Mouse (Mus musculus) ovary, adult 2 months (tissue): ENCODE results near the gene Crxos. TPM values are rescaled to one million over a fixed set of nuclear protein-coding genes. Genes with fewer than 3 reads are reported as not detected.

Experiments
- polyA plus RNA-seq: library from polyadenylated mRNA; depleted of rRNA; stranded (reverse); fragments of >200 nt; gene quantifications from 2 replicates; pipeline ENCODE4 v1.2.3, GENCODE M21; 2012; rRNA removed

Crxos gene
- not detected in 2 replicates for polyA plus RNA-seq

DNA sequence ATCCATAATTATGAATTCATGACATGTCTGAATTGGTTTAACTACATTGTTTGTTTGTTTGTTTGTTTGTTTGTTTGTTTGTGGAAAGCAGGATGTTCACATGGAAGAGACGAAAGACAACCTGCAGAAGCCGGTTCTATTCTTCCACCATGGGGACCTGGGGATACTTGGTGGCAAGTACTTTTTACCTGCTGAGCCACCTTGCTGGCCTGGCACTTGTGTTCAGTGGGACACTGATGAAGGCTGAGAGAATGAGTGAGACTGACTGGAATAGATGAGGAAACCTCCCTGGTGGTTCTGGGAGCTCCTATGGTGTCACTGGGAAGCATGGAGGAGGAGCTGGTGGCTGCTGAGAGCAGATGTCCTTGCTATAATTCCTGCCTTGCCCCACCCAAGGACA is at the start of gene Crxos:
Gene Crxos (plus strand): TSS at position 301 of the 400 bp plus-strand sequence.

GRCm38 (mm10) chr7:15839578-15839977 is 42.8 kb upstream of the Crxos start, which contains the start of gene Obox6:
Obox6 (minus strand) TSS chr7:15839678.

DNA sequence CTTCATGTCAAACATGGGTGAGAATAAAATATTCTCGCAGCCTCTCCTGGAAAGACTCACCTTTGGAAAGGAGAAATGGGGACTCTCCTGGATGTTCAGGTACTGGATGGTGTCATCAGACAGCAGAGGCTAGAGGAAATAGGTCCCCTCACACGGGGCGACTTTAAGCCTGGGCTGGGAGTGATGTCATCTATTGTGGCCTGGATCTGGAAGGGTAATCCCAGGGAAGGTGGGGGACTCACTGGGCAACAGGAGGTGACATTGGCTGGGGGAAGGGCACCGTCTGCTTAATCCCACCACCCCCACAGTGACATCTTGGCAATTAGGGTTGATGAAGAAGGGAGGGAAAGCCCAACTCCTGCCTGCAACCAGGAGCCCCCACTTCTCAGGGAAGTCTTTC is 2.7 kb upstream of the Crxos start, which contains the start of gene Crx:
Gene Crx (minus strand): TSS at position 213 of the 400 bp plus-strand sequence.

GRCm38 (mm10) chr7:15922220-15922773 is 39.9 kb downstream of the Crxos start, which contains the start of gene Selenow:
Selenow (minus strand) TSS chr7:15922402.

GRCm38 (mm10) chr7:15945721-15946536 is 63.5 kb downstream of the Crxos start, which contains the start of gene Nop53:
Nop53 (minus strand) TSS chr7:15946074.

Other genes with a start within 250 kb of the Crxos start
- not detected in 2 replicates for gene Obox3, start 242.7 kb upstream of the Crxos start, polyA plus RNA-seq
- 3.7 and 3.9 TPM in 2 replicates for gene Obox5, start 132.5 kb upstream of the Crxos start, polyA plus RNA-seq
- not detected in 2 replicates for gene Obox6, start 42.9 kb upstream of the Crxos start, polyA plus RNA-seq
- gene Crx, start 2.6 kb upstream of the Crxos start, polyA plus RNA-seq: not detected in 2 replicates
- 354 and 438 TPM in 2 replicates for gene Selenow, start 39.8 kb downstream of the Crxos start, polyA plus RNA-seq
- gene Nop53, start 63.5 kb downstream of the Crxos start, polyA plus RNA-seq: 207 and 250 TPM in 2 replicates
- gene Ehd2, start 85.0 kb downstream of the Crxos start, polyA plus RNA-seq: 92.0 and 104 TPM in 2 replicates
- 13.5 and 17.0 TPM in 2 replicates for gene Bicra, start 165.3 kb downstream of the Crxos start, polyA plus RNA-seq
- gene Zfp541, start 179.2 kb downstream of the Crxos start, polyA plus RNA-seq: 0.29 and 0.33 TPM in 2 replicates
- 244 and 259 TPM in 2 replicates for gene Napa, start 215.8 kb downstream of the Crxos start, polyA plus RNA-seq
- gene Kptn, start 237.3 kb downstream of the Crxos start, polyA plus RNA-seq: 37.2 and 41.3 TPM in 2 replicates
- 5.1 and 7.0 TPM in 2 replicates for gene Slc8a2, start 247.2 kb downstream of the Crxos start, polyA plus RNA-seq